Comparison of ENCODE assay signal across 8 mouse cellular contexts in genomic region chr12:22156467-22157037, GRCm38 (mm10).
DNase-seq lines count a peak whose midpoint lies in the region; ATAC-seq lines count a peak whose summit lies in the region.
"Not testable (repeated sequence)": the region's sequence is repeated elsewhere in the genome, so short reads cannot be mapped to it uniquely, and the experiment has no call there.

No protein-coding gene starts in this region.

- ATAC-seq in embryonic facial prominence, embryonic 13.5 days (ENCODE audit: insufficient number of reproducible peaks, insufficient read depth, low FRiP score, low TSS enrichment, low read depth), result not testable (repeated sequence)
- peak; percentile 83 for ATAC-seq in intestine, embryonic 15.5 days

- intact Hi-C loops in left cerebral cortex, postnatal 4 days (cut with DNase I), result not testable (repeated sequence)

- H3K27ac ChIP-seq in embryonic facial prominence, embryonic 13.5 days; heart, embryonic 10.5 days; intestine, embryonic 15.5 days: not testable (repeated sequence)

- H3K4me3 ChIP-seq in embryonic facial prominence, embryonic 13.5 days, result peak overlapping the region; percentile 32
- peak overlapping the region; percentile 43; the same call in 1 of the 2 replicates for H3K4me3 ChIP-seq in heart, embryonic 10.5 days
- peak overlapping the region; percentile 35 for H3K4me3 ChIP-seq in intestine, embryonic 15.5 days (replicated peaks)

- peak; percentile 54 for DNase-seq in adrenal gland, postnatal 10 days
- peak; percentile 71 for DNase-seq in heart, embryonic 10.5 days (ENCODE audit: low spot score)
- peak; percentile 11 for DNase-seq in left cerebral cortex, postnatal 4 days
- DNase-seq in lung, postnatal 14 days, result peak; percentile 2
- DNase-seq in retina, embryonic 14.5 days (ENCODE audit: low spot score), result peak; percentile 1
- DNase-seq in urinary bladder, postnatal 25 days (ENCODE audit: low spot score), result peak; percentile 11

- 6% methylated on average over 26 of the region's 47 CpGs for WGBS in embryonic facial prominence, embryonic 13.5 days
- WGBS in heart, embryonic 10.5 days, result 3% methylated on average over 31 of the region's 47 CpGs
- WGBS in intestine, embryonic 15.5 days, result 5% methylated on average over 36 of the region's 47 CpGs

- peak overlapping the region; percentile 45 for H3K4me2 ChIP-seq in embryonic facial prominence, embryonic 13.5 days
- peak overlapping the region; percentile 49 for H3K4me2 ChIP-seq in intestine, embryonic 15.5 days (replicated peaks)

- not testable (repeated sequence) for H3K27me3 ChIP-seq in embryonic facial prominence, embryonic 13.5 days; heart, embryonic 10.5 days (ENCODE audit: insufficient read depth, poor library complexity, severe bottlenecking); intestine, embryonic 15.5 days (replicated peaks)

- not testable (repeated sequence) for H3K9ac ChIP-seq in embryonic facial prominence, embryonic 13.5 days; intestine, embryonic 15.5 days

- H3K36me3 ChIP-seq in embryonic facial prominence, embryonic 13.5 days; heart, embryonic 10.5 days; intestine, embryonic 15.5 days: not testable (repeated sequence)

- not testable (repeated sequence) for H3K9me3 ChIP-seq in embryonic facial prominence, embryonic 13.5 days; heart, embryonic 10.5 days; intestine, embryonic 15.5 days

- not testable (repeated sequence) for H3K4me1 ChIP-seq in embryonic facial prominence, embryonic 13.5 days; heart, embryonic 10.5 days; intestine, embryonic 15.5 days (replicated peaks)

Comparison
In these comparisons a context has a peak if more than half of its experiments do, and no peak if none do; other contexts are left out.
1. DNase-seq: peak in every context shown above with its lines; median percentile 71 in heart, embryonic 10.5 days; 54 in adrenal gland, postnatal 10 days; 11 in left cerebral cortex, postnatal 4 days; 11 in urinary bladder, postnatal 25 days; 2 in lung, postnatal 14 days; 1 in retina, embryonic 14.5 days.